Comparison of ENCODE assay signal across 9 mouse cellular contexts in genomic region chr5:148954314-148955060, GRCm38 (mm10). TPM values are rescaled to one million over a fixed set of nuclear protein-coding genes. Genes with fewer than 3 reads are reported as not detected.
DNase-seq lines count a peak whose midpoint lies in the region; ATAC-seq lines count a peak whose summit lies in the region.
"Had no signal": no experiment of that assay in that cellular context is flagged by ENCODE, and none has a peak within 500 bp of the region (broad histone marks: within the 10 kb centered on the region; RNA-seq: fewer than 3 reads in every experiment).

No protein-coding gene starts in this region.

- DNase-seq in adrenal gland, postnatal 14 days: peak; percentile 58
- no peak for DNase-seq in adrenal gland, postnatal 4 days (ENCODE audit: low spot score in 2 of 2)
- DNase-seq in left cerebral cortex, postnatal 4 days: peak; percentile 53
- DNase-seq in left cerebral cortex, postnatal 10 days (ENCODE audit: extremely low spot score in 1 of 2, low spot score in 2 of 2): no peak
- no peak for DNase-seq in heart, adult 9 months (ENCODE audit: low spot score in 2 of 2)
- DNase-seq in thymus, postnatal 25 days: no peak

- peak; percentile 37 to 44; a peak in 2 of 4 replicates for ATAC-seq in hematopoietic stem cell, adult 5-6 weeks (replicated peaks in 1 of 2; ENCODE audit: insufficient read depth in 1 of 2, low FRiP score in 2 of 2, low TSS enrichment in 1 of 2, low read depth in 1 of 2, poor library complexity in 2 of 2, severe bottlenecking in 2 of 2)
- ATAC-seq in megakaryocyte progenitor cell, adult 5-6 weeks (replicated peaks; ENCODE audit: poor library complexity): peak; percentile 62
- ATAC-seq: forebrain, embryonic 14.5 days had no signal

- intact Hi-C loops in left cerebral cortex, postnatal 4 days (cut with DNase I): no loop called here
- intact Hi-C loops in left cerebral cortex, postnatal 10 days (cut with DNase I): no loop called here

RNA-seq across cellular contexts. Expression of gene Katnal1, which starts 25.4 kb away (rescaled TPM):
- total RNA-seq in adrenal gland, postnatal 14 days (2021): 7.2 and 7.6 TPM in 2 replicates
- total RNA-seq in adrenal gland, postnatal 4 days (2021): 10 to 100 TPM; 10.1 to 12.8 TPM
- total RNA-seq in left cerebral cortex, postnatal 4 days (2021): 10 to 100 TPM; 53.5 to 57.3 TPM
- 10 to 100 TPM; 45.2 to 51.4 TPM for total RNA-seq in left cerebral cortex, postnatal 10 days (2021)
- total RNA-seq in hematopoietic stem cell, adult 5-6 weeks (2017): 13.1 and 13.6 TPM in 2 replicates
- 5.6 and 6.5 TPM in 2 replicates for total RNA-seq in megakaryocyte progenitor cell, adult 5-6 weeks (2015)
- total RNA-seq in megakaryocyte progenitor cell, adult 5-6 weeks (2017): 6.9 and 9.0 TPM in 2 replicates

RNA-seq across cellular contexts. Expression of gene Gm42791, which starts 40.5 kb away (rescaled TPM):
- 5.6 and 6.2 TPM in 2 replicates for total RNA-seq in adrenal gland, postnatal 14 days (2021)
- 1 to 10 TPM; 4.3 to 6.5 TPM for total RNA-seq in adrenal gland, postnatal 4 days (2021)
- total RNA-seq in left cerebral cortex, postnatal 4 days (2021): 10 to 100 TPM in 1 of 2 experiments, 1 to 10 TPM in 1; 9.4 to 16.6 TPM
- total RNA-seq in left cerebral cortex, postnatal 10 days (2021): 10 to 100 TPM in 1 of 2 experiments, 1 to 10 TPM in 1; 6.0 to 18.1 TPM
- 0.30 TPM in 1 of 2 replicates, not detected in the other for total RNA-seq in hematopoietic stem cell, adult 5-6 weeks (2017)
- total RNA-seq in megakaryocyte progenitor cell, adult 5-6 weeks (2015): not detected in 2 replicates
- total RNA-seq in megakaryocyte progenitor cell, adult 5-6 weeks (2017): not detected in 2 replicates

Comparison
In these comparisons a context has a peak if more than half of its experiments do, and no peak if none do; other contexts are left out.
1. DNase-seq: peak in adrenal gland, postnatal 14 days (single experiment) and left cerebral cortex, postnatal 4 days (single experiment); none in adrenal gland, postnatal 4 days (0 of 2), left cerebral cortex, postnatal 10 days (0 of 2), heart, adult 9 months (0 of 2) and thymus, postnatal 25 days (single experiment).